Mouse (Mus musculus) lung, postnatal 36 days (tissue): ENCODE results near the gene Pwp2.
"Not testable (repeated sequence)": the region's sequence is repeated elsewhere in the genome, so short reads cannot be mapped to it uniquely, and the experiment has no call there.

Source experiments
- DNase-seq: peaks from one replicate; pipeline ENCODE4 v3.0.0; 2022; ENCODE audit warnings: mixed read lengths

Gene Pwp2

DNA sequence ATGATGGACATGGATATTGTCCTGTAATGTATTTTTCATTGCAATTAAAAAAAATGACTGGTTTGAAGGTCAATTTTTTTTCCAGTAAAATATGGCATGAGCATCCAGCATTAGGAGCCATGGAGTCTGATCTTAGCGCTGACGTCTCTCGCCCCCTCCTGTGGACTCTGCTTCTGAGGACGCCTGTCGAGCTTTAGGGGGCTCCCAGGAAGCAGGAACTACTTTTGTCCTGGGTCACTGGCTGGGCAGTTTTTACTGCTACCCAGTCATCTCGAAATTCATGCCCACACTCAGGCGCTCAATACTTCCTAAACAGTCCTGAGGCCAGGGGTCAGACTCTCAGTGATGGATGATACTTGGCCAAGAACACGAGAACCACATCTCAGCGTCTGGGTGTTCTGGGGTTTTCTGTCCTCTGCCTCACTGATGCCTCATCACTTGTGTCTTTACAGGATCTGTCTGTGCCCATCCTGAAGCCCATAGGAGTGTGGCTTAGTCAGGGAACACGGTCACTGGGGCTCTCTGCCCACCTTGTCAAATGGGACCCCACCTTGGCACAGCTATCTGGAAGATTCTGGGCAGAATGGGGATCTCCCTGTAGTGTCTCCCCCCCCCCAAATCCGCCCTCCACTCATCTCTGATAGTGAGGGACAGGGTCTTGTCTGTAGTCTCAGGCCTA, 45.2 kb downstream of the Pwp2 start:
- no peak for DNase-seq

DNA sequence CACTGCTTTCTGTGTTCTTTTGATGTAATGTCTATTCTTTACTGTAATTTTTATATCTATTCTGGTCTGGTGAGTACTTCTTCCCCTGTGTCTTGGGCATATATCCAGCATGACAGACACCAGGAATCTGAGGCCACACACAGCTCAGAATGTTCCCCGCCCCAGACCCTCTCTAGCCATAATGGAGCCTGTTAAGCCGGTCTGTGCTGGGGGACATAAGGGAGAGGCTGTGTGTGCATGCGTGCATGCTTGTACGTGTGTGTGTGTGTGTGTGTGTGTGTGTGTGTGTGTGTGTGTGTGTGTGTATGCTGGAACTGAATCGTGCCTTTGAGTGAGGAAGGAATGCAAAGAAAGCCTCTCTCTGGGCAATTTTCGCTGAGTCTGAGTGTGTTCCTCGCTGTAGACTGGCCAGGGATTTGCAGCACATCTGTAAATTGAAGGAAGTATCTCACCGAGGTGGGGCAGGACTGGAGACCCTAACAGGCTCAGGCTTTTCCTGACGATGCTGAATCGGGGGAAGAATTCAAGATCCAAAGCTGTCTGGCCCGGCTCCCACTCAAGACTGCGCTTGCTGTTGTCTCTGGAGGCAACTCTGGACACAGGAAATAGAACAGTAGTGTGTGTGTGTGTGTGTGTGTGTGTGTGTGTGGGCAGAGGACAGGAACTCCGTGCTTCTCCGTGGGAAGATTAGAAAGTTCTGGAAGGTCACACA, 46.0 kb downstream of the Pwp2 start:
- peak; percentile 77 for DNase-seq

DNA sequence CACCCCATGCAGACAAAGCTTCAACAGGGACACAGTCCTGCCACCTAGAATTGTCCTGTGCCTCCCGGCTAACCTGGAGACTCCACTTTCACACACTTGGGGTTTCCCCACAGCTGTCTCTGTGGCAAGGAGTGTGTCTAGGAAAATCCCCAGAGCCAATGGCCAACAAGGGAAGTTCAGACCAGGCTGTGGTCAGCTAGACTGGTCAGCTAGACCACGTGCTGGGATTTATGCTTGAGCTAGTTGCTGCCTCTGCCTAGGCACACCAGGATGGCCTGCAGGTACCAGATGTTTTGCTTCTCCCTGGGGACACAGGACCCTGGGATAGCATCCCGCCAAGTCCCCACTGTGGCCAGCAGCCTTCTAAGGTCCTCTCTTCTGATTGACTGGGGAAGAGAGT, 47.8 kb downstream of the Pwp2 start:
- peak; percentile 47 for DNase-seq

DNA sequence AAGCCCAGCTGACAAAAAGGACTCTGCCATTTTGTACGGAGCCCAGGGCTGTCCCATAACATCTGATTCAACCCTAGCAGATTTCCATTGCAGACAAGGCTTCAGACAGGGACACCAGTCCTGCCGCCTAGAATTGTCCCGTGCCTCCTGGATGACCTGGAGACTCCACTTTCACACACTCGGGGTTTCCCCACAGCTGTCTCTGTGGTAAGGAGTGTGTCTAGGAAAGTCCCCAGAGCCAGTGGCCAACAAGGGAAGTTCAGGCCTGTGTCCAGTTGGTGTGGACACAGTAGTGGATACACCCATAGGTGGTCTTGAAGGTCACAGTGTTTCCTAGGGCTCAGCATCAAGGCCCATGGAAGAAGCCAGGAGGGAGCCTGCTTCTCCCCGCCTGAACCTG, 49.0 kb downstream of the Pwp2 start:
- DNase-seq, result peak; percentile 51

DNA sequence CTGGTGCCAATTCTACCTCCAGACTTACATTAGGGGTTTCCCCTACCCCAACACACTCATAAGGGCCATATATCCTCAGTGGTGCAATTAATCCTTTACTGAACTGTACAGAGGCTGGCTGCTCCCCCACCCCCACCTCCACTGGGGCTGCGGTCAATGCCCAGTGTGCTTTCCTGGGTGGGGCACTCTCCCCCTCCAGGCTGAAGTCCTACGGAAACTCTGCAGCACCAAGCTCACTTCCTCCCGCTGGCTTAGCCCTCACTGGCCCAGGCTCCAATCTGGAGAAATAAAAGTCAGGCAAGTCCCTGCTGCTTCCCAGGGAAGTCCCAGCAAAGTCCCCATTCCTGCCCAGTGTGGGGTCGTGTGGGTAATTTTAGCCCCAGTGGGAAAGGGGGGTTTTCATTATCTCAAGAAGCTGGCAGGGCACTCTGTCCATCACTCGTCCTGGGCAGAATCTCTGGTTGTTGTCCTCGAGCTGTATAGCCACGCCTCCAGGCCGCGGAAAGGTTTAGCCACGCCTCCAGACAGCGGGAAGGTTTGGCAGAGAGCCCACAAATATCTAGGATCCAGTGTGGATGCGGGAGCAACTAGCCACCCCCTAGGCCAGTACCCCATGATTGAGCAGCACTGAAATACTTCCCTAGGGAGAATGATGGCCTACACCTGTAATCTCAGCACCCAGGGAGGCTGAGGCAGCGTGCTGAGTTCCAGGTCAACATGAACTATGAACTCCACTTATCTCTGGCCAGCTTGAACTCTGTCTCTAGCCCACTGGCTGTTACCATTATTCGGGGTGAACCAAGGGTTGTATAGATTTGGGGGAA, 49.8 kb downstream of the Pwp2 start:
- DNase-seq, result peak; percentile 80

DNA sequence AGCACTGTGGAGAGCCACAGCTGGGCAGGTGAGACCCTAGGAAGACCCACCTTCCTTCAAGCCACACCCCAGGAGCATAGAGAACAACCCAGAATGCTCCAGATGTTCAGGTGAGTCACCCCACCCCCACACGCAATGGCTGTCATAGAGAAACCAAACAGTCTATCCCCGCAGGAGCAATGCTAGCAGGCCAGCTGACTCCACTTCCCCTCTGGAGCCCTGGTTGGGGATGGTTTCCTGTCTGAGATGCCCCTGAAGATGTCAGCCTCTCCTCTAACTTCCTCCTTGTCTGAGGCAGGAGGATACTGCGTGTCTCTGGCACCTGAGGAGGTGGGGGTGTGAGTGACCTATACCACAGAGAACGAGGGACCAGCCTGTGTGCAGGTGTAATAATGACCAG, 50.5 kb downstream of the Pwp2 start:
- peak; percentile 49 for DNase-seq

DNA sequence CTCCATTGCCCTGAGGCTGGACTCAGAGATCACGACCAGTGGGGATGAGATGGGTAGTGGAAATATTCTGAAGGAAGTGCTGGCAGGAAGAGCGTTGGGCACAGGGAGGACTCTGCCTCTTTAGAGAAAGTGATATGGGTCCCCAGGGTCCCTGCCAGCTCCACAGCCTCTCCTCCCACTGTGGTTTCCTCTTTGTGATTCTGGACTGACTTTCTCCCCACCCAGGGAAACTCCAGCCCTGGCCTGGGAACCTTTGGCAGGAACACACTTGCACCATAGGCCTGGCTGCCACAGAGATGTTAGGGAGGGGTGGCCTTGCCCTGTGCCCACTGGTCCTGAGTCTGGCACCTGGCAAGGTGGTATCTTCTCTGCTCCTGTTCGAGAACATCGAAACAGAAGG, 55.0 kb downstream of the Pwp2 start:
- DNase-seq, result no peak

DNA sequence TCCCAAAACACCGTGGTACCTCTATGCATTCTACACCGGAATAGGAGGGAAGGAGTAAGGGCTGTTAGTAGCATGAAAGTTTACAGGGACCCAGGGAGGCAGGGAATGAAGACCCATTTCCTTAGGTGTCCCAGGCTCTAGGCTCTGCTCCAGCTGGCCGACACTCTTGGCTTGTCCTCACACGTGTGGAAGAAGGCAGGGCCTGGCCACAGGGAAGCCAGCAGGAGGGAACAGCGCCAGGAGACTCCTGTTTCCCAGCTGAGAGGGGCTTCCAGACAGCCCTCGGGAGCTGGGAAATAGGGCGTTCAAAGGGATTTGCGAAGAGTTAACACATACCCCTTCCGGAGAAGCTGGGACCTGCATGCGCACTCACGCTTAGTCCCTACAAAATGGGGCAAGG, 55.5 kb downstream of the Pwp2 start:
- no peak for DNase-seq

DNA sequence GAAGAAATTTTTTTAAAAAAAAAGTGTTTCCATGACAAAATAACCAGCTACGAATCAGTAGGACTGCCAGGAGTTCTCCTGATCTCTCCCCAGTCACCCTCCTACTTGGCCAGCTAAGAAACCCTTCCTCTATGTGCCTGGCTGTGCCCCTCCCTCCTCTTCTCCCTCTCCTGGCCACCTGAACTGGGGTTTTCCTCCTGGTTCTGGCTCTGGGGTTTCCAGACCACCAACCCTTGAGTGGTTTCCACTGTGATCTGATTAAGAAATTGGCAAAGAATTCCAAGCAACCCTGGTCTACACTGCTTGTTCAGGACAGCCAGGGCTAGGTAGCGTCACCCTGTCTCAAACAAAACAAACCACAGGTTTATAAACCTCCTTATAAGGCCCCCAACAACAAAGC, 56.3 kb downstream of the Pwp2 start:
- DNase-seq, result no peak

DNA sequence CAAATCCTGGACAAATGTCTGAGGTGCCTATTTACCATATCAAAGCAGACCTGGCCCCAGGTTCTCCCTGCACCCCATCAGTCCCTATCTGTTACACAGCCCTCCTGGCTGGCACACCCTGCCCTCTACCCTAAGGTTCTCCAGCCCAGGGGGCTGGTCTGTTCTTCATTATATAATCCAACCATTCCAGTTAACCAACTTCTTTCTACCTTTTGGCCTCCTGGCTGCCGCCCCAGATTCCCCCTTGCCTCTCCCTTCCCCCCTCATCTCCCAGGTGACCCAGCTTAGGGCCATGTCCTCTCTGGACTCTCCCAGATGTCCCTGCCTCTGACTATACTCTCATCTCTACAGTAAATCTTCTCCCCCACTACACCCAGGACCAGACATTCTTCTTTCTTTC, 57.0 kb downstream of the Pwp2 start:
- no peak for DNase-seq

DNA sequence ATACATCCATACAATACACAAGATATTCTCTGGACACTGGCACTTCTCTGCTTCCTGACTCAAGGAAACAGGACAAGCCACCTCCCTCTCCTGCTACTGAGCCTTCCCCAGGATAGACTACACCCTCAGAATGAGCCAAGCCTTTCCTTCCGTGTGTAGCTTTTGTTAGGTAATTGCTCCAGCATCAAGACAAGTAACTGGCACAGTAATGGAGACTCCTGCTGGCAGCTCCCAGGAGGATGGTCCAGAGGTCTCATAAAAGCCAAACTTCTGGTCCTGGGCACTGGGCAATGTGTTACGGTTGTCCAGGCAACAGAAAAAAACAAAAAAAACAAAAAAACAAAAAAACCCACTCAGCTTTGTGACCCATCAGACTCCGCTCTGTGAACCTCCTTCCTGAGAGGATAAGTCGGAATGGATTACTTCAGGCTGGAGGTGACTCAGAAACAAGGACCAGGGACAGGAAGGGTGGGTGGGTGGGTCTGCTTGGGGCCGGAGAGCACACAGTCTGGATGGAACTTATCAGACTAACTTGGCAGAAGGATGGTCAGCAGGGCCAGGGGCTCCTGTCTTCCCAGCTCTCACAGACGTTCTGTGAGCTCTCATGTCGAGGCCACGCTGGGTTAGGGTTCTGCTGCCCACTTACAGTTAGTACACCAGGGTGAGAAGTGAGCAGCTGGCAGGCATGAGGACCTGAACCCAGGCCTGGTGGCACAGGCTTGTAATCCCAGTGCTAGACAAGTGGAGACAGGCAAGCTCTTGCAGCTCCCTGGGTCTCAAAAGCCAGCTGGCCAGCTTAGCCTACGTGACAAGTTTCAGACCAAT, 57.7 kb downstream of the Pwp2 start:
- DNase-seq, result no peak

DNA sequence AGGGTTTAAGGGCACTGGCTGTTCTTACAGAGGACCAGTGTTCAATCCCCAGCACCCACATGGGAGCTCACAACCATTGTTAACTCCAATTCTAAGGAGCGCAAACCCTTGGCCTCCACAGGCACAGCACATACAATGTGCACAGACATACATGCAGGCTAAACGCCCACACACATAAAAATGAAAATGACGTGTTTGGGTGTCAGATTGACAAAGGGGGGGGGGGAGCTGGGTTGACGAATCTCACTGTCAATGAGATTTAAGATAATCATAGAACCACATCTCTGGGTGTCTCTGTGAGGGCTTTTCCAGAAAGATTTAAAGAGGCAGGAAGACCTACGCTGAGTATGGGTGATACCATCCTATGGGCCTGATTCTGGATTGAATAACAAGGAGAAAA, 58.6 kb downstream of the Pwp2 start:
- DNase-seq, result no peak

DNA sequence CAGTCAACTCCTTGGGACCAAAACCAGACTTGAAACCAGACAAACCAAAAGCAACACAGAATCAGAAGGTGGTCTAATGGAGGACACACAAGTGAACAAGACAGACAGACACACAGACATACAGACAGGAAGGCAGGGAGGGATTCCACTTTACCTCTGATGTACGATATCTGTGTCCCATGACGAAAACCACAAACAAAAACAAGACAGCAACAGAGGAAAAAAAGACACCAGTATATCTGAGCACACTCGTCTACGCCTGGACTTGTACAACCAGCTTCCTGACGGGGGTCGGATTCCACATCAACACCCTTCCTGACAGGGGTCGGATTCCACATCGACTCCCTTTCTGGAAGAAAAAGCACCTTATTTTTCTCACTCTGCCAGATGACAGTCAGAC, 59.9 kb downstream of the Pwp2 start:
- not testable (repeated sequence) for DNase-seq

DNA sequence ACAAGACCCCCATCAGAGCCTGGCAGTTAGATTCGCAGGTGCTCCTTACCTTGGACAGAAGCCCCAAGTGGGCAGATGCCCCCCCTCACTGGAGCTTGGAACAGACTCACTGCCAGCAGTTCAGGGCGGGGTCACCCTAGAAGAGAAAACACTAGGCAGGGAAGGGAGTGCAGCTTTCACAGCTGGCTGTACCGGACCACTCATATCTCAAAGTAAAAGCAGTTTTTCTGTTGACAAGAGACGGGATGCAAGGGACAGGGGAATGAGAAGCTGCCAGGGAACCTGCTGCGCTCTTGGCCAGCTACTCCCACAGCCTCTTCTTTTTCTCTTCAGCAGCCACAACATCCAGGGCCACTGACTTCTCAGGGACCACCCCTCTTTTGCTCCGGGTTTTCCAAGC, 60.8 kb downstream of the Pwp2 start:
- not testable (repeated sequence) for DNase-seq
